Mouse (Mus musculus) ovary, postnatal 36 days (tissue): ENCODE results near the gene Plekho2.

Source experiments
- DNase-seq: peaks from one replicate; pipeline ENCODE4 v3.0.0; 2022; ENCODE audit warnings: low spot score, mixed read lengths

Plekho2 gene

GRCm38 (mm10) chr9:65586406-65587269 lies 6.8 kb upstream of the Plekho2 start, which contains the start of gene Pif1:
Gene Pif1, plus strand, starts transcription at chr9:65587160.
- DNase-seq = peak; percentile 79

DNA sequence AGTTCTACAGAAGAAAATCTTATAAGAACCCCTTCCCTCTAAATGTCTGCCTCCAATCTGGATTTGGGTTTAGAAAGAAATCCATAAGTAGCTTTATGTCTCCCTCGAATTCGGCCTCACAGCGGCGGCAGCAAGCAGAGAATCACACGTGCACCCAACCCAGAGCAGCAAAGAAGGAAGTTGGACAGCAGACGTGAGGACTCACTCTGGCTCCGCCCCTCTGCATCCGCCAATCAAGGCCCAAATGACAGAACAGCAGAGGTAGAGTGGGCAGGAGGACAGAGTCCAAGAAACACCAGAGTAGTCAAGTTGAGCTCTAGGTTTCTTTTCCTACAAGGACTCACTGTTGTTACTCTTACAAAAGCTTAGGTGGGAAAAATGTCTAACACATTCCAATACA lies 3.2 kb upstream of the Plekho2 start:
- DNase-seq = no peak

- DNase-seq = peak; percentile 80
Measured at GRCm38 (mm10) chr9:65580401-65581256, 789 bp upstream of the Plekho2 start.

- DNase-seq = no peak
Measured at GRCm38 (mm10) chr9:65578801-65579249, 1.0 kb downstream of the Plekho2 start.

GRCm38 (mm10) chr9:65577511-65578196 lies 2.2 kb downstream of the Plekho2 start:
- DNase-seq = no peak

DNA sequence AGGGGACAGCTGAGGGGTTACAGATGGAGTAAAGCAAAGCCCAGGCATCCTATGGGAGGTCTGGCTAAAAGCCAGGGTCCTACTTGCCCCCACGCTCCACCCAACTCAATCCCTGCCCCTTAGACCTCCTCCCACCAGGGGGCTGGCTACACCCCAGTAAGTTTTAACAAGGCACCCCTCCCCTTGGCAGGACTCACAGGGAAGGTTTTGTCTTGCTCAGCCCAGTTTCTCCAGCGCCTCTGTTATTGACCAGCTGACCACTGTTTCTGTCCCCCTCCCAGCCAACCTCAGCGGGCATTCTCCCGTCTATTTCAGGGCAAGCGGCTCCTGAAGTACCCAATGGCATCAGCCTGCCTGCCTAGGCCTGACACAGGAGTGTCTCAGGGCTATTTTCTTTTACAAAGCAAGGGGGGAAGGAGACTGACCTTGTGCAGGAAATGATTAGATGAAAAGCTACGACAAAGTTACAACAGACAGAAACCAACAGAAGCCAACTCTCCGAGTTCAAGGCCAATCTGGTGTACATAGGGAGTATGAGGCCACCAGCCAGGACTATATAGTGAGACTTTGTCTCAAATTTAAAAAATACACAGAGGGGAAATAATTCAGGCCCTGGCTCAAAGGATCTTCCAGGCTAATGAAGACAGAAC lies 2.9 kb downstream of the Plekho2 start:
- DNase-seq = no peak

DNA sequence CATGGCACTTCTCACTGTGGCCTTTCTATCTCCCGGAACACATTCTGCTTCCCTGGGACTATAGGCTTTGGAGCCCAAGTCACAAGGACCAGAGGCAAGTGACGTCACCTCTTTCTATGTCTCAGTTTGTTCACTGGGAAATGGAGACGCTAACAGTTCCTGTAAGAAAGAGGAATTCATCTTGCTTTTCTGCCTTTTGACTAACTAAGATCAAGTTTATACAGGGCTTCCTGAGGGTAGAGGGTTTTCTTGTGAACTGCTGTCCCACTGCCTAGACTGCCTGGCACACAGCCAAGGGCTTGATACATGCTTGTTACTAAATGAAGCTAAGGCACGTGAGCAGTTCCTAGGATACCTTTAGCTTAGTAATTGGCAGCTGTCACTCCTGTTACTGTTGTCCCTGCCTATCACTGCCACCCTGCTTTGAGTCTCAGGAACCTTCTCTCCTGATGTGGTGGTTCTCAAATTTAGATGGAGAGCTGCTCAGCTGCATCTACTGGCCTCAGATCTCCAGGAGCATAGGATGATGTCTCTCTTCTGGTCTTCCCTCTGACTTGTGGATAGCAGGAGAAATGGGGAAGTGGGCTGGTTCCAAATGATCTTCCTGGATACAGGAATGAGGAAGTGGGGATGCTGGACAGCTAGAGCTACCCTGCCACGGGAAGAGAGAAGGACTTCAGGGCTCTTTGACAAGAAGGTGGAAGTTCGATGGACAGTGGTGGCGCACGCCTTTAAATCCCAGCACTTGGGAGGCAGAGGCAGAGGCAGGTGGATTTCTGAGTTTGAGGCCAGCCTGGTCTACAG lies 4.2 kb downstream of the Plekho2 start:
- no peak for DNase-seq

DNA sequence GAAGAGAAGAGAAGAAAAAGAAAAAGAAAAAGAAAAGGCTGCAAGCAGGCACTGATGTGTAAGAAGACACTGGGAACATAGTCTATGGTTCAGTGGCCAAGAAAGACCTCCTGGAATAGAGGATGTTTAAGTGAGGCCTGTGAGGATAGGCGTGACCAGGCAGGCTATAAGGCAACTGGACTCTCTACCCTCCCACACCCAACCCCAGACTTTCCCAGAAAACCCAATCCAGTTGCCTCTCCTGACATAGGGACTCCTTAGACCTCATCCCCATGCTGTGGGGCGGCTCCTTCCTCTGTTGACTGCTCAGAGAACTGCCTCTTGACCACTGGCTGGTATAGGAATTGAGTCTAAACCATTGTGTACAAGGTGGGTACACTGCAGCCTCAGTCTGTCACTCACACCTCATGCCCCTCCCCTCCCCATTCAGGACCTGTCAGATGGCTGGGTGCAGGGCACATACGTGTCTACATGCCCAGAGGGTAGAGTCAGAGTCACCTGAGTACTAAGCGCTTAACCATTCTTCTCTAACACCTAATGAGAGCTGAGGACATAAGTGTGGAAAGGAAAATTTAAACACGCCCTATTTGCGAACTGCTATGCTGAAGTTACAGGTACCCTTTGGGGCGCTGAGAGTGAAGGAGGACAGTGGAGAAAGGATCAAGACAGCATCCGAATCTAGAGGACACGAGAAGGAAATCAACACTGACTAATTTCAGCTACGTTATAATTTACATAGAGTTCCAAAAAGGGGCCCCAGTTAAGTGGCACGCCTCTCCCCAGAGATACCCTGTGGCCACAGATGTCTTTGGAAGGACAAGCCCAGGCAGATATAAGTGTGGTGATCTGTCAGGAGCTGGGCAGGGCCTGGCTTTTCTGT lies 5.1 kb downstream of the Plekho2 start:
- DNase-seq = no peak

DNA sequence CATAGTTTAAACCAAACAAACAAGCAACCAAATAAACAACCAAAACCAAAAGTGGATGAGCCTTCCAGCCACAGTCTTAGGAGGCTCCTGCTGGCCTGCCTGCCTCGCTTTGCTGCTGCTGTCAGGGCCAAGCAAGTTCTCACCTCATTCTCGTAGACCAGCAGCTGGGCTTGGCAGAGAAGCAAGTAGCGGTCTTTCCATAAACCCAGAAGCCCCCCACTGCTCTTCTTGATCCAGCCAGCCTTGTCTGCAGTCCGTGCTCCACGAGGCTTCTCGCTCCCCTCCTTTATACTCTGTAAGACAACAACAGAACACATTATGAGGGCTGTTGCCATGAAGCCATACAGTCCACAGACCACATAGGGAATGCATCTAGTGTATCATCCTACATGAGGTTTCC lies 7.0 kb downstream of the Plekho2 start:
- no peak for DNase-seq

DNA sequence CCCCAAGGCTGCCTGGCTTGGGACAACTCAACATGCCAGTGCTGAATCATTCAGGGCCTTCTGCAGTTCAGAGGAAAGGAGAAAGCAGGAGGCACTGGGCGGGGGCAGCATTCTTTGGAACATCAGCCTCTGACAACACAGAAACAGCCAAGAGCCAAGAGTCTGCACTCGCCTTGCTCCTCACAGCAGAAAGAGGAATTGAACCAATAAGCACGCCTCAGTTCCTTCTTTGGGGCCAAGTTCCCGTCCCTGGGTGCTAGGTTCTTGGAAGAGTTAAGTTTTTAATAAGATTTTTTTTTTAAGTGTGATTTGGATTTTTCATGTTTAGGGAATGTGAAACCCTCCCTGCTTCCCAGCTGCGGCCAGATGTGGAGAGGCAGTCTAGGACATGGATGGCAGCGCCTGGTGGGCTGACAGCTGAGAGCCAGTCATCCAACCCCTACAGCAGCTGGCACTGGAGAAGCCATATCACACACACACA lies 10.3 kb downstream of the Plekho2 start:
- no peak for DNase-seq

DNA sequence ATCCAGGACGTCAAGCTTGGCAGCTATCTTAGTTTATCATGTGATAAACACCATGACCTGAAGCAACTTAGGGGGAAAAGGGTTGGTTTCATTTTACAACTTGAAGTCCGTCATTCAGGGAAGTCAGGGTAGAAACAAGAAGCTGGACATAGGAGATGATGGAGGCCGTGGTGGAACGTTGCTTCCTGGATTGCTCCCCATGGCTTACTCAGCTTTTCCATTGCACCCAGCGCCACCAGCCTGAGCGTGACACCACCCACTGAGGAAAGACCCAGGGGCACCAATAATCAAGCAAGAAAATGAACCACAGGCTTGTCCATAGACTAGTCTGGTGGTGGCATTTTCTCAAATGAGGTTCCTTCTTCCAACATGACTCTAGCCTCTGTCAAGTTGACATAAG lies 11.1 kb downstream of the Plekho2 start:
- no peak for DNase-seq

GRCm38 (mm10) chr9:65564698-65565097 lies 15.1 kb downstream of the Plekho2 start:
- DNase-seq = no peak

- no peak for DNase-seq
Measured at GRCm38 (mm10) chr9:65563073-65563472, 16.8 kb downstream of the Plekho2 start.

GRCm38 (mm10) chr9:65562081-65562506 lies 17.7 kb downstream of the Plekho2 start:
- no peak for DNase-seq

- no peak for DNase-seq
Measured at GRCm38 (mm10) chr9:65561016-65561415, 18.8 kb downstream of the Plekho2 start.

DNA sequence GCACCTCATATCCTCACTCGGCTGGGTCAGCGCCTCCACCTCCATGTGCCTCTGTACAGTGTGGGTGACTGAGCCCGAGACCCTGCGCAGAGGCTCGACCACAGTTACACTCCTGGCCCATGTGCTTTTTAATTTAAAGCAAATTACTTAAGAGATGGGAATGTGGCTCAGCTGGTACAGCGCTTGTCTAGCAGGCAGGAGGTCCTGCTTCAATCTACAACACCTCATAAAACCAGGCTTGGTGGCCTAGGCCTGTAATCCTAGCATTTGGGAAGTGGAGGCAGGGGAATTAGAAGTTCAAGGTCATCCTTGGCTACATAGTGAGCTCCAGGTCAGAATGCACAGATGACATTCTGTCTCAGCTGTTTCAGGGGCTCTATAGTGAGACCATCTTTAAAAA lies 21.0 kb downstream of the Plekho2 start:
- DNase-seq = no peak

DNA sequence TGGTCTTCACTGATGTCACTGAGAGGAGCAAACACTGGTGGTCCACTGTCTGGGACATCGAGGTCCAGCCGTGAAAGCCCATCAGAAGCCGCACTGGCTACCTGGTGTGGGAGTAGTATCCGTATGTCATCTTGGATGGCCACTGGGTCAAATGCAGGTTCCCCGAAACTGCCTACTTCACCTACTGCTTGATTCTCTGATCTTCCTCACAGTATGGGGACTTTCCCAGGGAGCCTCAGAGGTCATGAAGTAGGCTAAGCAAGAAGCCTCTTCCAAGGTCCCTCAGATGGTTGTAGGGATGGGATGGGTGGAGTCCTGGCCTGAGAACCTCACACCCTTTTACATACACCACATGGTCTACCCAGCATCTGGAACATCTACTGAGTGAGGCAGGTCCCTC lies 22.9 kb downstream of the Plekho2 start:
- DNase-seq = no peak

DNA sequence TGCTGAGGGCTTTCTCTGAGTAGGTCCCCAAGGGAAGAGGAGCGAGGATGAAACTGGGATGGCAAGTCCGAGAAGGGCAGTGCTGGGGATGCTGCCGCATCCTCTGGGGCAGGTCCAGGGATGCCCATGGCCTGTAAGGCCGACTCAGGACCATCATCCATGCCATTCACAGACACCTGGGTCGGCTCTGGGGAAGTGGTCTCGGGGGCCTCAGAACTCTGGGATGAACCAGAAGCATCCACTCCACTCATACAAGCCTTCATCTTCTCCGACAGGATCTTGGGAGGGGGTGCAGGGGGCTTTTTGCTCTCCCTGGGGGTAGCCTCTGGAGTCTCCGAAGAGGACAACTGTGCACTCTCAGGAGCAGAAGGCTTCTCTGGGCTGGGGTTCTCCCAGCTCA lies 23.5 kb downstream of the Plekho2 start:
- no peak for DNase-seq

DNA sequence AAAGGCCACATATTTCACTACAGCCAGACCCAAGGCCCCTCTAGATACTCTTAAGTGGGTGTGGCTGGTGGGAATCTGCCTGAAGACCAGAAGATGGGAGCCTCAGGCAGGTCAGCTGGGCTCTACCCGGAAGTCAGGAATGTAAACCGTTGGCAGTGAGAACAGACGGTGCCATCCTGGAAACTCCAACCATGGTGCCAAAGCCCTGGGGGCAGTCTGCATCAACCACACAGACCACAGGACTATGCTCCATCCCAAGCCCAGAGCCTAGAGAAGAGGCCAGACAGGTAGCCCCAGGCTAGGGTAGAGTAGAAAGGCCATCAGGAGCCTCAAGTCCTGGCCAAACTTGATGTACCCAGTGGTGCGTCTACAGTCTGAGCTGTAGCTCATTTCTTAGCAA lies 24.2 kb downstream of the Plekho2 start:
- DNase-seq = no peak

DNA sequence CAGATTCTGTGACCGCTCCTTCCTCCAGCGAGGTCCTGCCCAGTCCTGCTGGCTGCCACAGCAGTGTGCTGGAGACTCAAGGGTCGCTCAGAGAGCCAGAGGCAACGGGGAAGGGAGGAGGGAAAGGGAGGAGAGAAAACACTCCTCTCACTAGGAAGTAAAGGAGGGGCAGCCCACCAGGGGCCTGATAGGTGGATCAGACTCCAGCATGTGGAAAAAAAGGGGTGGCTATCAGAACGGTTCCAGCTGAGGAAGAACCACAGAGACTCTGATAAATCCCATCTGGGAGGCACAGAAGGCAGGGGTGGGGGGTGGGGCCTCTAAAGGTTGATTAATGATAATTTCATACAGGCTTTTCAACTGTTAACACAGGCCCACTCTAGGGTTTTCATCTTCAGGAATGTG lies 24.8 kb downstream of the Plekho2 start:
- DNase-seq = no peak
